Mouse (Mus musculus) C2C12 (cell line): Measurements from ENCODE around the gene Nacc2.

Experiments
- CEBPB ChIP-seq: IDR thresholded peaks from one replicate; pipeline ENCODE4 v1.6.1; 2011; ENCODE audit warnings: low read depth, mild to moderate bottlenecking, control low read depth, moderate library complexity
- CTCF ChIP-seq: IDR thresholded peaks from one replicate; pipeline ENCODE4 v1.5.1; 2011; ENCODE audit not compliant: control insufficient read depth, insufficient read depth, insufficient read length
- MAX ChIP-seq: IDR thresholded peaks from one replicate; pipeline ENCODE4 v1.6.1; 2011; ENCODE audit warnings: mild to moderate bottlenecking, control low read depth
- MYOD1 ChIP-seq: IDR thresholded peaks from one replicate; pipeline ENCODE4 v1.6.1; 2011; ENCODE audit warnings: low read depth; ENCODE audit not compliant: control insufficient read depth, insufficient read length
- MYOG ChIP-seq: IDR thresholded peaks from one replicate; pipeline ENCODE4 v1.6.1; 2011; ENCODE audit not compliant: control insufficient read depth, insufficient read length; ENCODE audit errors: extremely low read depth
- USF1 ChIP-seq: IDR thresholded peaks from one replicate; pipeline ENCODE4 v1.6.1; 2011; ENCODE audit warnings: low read depth, mild to moderate bottlenecking, control low read depth, moderate library complexity

DNA sequence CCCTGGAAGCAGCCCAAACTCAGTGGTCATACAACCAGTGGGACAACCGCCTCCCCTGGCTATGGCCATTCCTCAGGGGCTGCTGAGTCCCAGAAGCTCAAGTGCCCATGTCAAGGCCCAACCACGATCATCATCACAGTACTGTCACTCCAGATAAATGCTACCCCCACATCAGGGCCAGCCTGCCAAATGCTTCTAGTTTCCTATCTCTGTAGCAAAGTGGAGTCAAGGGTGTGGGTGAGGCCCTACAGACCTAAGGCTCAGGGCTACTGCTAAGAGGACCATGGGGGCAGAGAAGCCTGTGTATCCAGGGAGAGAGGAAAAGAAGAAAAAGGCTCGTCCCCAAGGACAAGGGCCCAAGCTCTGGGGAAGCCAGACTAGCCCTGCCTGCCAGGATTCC, 6.5 kb downstream of the Nacc2 start:
- no peak for TF ChIP-seq CTCF
- no peak for TF ChIP-seq CEBPB
- TF ChIP-seq MYOD1 = no peak
- TF ChIP-seq MAX = no peak
- no peak for TF ChIP-seq MYOG
- no peak for TF ChIP-seq USF1
